Mouse (Mus musculus): ENCODE measurements at regions not wholly inside any gene's neighbourhood (a gene's known extent, or its start where the extent isn't known, plus 50 kb on each side); places are given as distances from the start of the nearest gene placed in this dataset.
A peak's percentile ranks its signal among the peaks of the same experiment; 100 is the strongest.

DNA sequence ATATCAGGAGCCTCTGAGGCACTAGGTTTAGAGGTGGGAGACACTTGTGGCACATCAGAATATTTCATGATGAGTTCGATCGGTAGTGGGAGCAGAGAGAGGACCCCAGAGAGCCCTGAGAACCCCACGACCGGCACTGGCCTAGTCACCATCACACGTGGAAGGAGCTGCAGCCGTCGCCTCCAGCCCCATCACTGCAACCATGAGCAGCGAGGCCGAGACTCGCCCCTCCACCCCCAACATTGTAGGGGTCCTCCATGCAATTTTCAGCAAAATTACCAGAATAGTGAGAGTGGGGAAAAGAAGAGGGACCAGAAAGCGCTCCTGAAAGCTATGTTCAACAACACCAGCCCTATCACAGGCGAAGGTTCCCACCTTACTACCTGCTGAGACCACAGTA lies 297.0 kb downstream of the Edem1 start:
- H3K4me1 ChIP-seq: no peaks in the 10 kb centered on the region
- H3K4me2 ChIP-seq (replicated peaks): no peak overlapping the region
- H3K9ac ChIP-seq (replicated peaks): no peak overlapping the region
- no peaks in the 10 kb centered on the region for H3K9me3 ChIP-seq
- no peak overlapping the region for H3K4me3 ChIP-seq
- WGBS: 97% methylated on average over 12 of the region's 12 CpGs
- H3K36me3 ChIP-seq: no peaks in the 10 kb centered on the region
- no peak overlapping the region for H3K27ac ChIP-seq (replicated peaks)
- H3K27me3 ChIP-seq: no peaks in the 10 kb centered on the region
- no peak for ATAC-seq (replicated peaks)

DNA sequence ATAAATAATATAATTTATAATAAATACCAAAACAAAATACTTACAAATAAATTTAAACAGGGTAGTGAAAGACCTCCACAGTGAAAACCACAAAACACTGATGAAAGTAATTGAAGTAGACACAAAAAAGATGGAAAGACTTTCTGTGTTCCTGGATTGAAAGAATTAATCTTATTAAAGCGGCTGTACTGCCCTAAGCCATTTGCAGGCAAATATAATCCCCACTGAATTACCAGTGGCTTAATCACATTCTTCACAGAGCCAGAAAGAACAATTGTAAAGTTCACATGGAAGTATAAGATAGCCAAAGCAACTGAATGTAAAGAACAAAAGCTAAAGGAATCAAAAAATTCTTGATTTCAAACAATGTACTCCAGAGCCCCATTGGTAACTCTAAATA lies 298.8 kb downstream of the Edem1 start:
- H3K4me3 ChIP-seq: no peak overlapping the region
- H3K27ac ChIP-seq (replicated peaks): no peak overlapping the region
- H3K36me3 ChIP-seq: no peaks in the 10 kb centered on the region
- no peak for ATAC-seq (replicated peaks)
- H3K4me2 ChIP-seq (replicated peaks): no peak overlapping the region
- 67% methylated on average over 1 of the region's 1 CpGs for WGBS
- no peaks in the 10 kb centered on the region for H3K4me1 ChIP-seq
- no peak overlapping the region for H3K9ac ChIP-seq (replicated peaks)
- H3K9me3 ChIP-seq: no peaks in the 10 kb centered on the region
- no peaks in the 10 kb centered on the region for H3K27me3 ChIP-seq

DNA sequence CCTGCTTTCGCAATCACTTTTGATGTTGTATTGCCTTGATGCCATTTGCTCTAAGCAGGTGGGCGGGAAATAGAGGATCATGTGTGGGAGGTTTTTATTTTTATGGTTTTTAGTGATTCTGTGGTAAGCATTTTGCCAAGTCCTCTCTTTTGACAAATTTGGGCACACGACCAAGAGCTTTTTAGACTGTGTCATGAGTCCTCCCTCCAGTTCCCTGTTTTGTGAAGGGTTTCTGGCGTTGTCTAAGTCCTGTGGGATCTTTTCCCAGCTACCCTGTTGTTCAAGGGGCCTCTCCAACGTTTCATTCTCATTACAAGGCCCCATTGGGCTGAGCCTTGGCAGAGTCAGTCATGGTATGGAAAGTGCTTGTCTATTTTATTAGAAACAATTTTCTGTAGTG lies 317.7 kb downstream of the Edem1 start:
- ATAC-seq (replicated peaks): 0 out of 2 replicates have a peak, but pooled peaks have one; percentile 38
- Histone ChIP-seq H3K27ac (replicated peaks) (no peak overlapping the region), H3K27me3 (no peaks in the 10 kb centered on the region), H3K4me2 (replicated peaks) (no peak overlapping the region), H3K4me1 (peaks cover 4% of the 10 kb centered on the region; the same call in 1 of the 2 replicates), H3K9ac (replicated peaks) (no peak overlapping the region), H3K9me3 (no peaks in the 10 kb centered on the region), H3K36me3 (no peaks in the 10 kb centered on the region), H3K4me3 (no peak overlapping the region)
- 50% methylated on average over 5 of the region's 5 CpGs for WGBS

DNA sequence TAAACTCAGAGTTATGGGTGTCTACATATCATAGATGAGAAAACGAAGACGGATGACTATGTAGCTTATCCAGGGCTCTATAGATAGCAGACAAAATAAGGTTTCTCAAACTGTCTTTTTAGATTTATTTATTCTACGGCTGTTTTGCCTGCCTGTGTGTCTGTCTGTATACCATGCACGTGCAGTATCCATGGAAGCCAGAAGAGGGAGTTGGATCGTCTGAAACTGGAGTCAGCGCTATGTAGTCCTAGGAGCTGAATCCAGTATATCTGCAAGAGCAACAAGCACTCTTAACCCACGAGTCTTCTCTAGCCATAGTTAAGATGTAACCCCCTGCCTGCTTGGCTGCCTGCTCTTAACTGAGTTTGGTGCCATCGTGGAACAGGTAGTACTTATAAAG lies 320.6 kb downstream of the Edem1 start:
- 80% methylated on average over 8 of the region's 8 CpGs for WGBS

DNA sequence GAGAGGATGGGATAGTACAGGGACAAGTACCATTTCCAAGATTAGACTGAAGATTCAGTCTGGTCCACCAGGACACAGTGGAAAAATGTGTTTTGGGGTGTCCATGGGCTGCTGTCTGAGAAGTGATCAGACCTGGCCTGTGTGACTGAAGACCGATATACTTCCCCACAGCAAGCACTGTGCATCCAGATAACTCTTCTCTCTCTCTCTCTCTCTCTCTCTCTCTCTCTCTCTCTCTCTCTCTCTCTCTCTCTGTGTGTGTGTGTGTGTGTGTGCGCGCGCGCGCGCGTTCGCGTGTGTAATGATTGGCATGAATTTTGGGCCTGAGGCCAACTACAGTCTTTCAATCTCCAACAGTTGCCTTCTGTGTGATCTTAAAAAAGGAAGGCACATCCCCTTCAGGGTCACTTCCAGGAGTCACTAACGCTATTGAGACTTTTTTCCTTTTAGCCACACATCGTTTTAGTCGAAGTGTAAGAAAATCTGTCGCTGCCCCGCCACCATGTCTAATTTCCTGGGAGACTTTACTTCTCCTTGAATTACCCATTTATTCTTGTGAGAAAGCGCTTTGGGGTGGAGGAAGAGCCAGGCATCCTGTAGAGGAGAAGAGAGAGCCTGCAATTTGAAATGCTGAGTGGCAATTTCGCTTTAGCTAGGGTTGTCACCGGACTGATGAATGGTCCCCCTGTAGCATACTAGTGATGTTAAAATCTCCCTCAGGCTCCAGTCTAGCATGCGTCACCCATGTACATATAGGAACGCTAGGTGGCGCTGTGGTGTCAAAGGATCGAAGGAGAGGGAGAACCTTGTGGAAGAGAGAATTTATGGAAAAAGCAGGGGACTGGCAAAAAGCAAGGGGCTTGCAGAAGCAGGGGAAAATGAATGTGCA lies 321.8 kb downstream of the Edem1 start:
- Histone ChIP-seq H3K27me3 (no peaks in the 10 kb centered on the region), H3K9me3 (no peaks in the 10 kb centered on the region), H3K9ac (replicated peaks) (no peak overlapping the region), H3K4me3 (peak overlapping the region; percentile 25), H3K4me1 (peaks cover 8% of the 10 kb centered on the region; the same call in 1 of the 2 replicates), H3K36me3 (no peaks in the 10 kb centered on the region), H3K27ac (replicated peaks) (0 out of 2 replicates have a peak overlapping the region, but pooled peaks have one; percentile 50), H3K4me2 (replicated peaks) (peak overlapping the region; percentile 33)
- 47% methylated on average over 22 of the region's 22 CpGs for WGBS
- peak; percentile 95 for ATAC-seq (replicated peaks)

More for the DNA sequence above, 320.6 kb downstream of the Edem1 start:
- ATAC-seq (replicated peaks): no peak
- Histone ChIP-seq H3K27me3 (no peaks in the 10 kb centered on the region), H3K9ac (replicated peaks) (no peak overlapping the region), H3K4me1 (peaks cover 8% of the 10 kb centered on the region; the same call in 1 of the 2 replicates), H3K9me3 (no peaks in the 10 kb centered on the region), H3K27ac (replicated peaks) (no peak overlapping the region), H3K36me3 (no peaks in the 10 kb centered on the region), H3K4me3 (no peak overlapping the region), H3K4me2 (replicated peaks) (no peak overlapping the region)

DNA sequence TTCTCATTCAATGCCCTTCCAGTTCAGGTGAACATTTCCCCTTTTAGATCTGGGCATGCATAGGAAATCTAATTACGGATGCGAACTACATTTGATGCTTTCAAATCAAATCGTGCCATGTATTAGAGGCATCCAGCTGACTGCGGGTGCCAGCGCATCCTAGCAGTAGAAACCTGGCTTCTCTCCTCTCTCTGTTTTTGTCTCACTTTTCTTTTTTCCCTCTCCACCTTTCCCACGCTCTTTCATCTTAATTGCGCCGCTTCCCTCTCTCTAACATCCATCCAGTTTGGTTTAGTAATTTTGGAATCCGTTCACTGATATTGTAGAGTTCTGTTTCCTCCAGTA lies 322.4 kb downstream of the Edem1 start:
- H3K27me3 ChIP-seq: no peaks in the 10 kb centered on the region
- no peaks in the 10 kb centered on the region for H3K36me3 ChIP-seq
- no peaks in the 10 kb centered on the region for H3K9me3 ChIP-seq
- H3K4me2 ChIP-seq (replicated peaks): no peak overlapping the region
- WGBS: 59% methylated on average over 9 of the region's 9 CpGs
- no peak overlapping the region; the same call in 1 of the 2 replicates for H3K27ac ChIP-seq (replicated peaks)
- no peak overlapping the region for H3K9ac ChIP-seq (replicated peaks)
- H3K4me1 ChIP-seq: peaks cover 8% of the 10 kb centered on the region; the same call in 1 of the 2 replicates
- peak; percentile 55 for ATAC-seq (replicated peaks)
- H3K4me3 ChIP-seq: no peak overlapping the region

DNA sequence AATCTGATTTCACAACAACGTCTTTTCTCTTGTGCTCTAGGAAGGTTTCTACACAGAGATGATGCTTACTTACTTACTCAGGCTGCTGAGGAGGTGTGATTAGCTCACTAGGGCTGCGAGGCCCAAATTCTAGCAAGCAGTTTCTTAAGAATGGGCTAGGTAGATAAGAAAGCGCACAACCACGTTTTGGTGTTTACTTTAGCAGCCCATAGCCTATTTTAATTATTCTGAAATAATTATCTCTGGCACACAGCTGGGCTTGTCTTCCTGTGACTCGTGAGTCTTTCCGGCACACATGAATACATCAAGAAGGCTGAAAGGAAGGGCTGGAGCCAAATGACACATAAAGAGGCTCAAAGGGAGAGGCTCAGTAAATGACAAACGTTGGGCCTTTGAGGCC lies 325.2 kb downstream of the Edem1 start:
- Histone ChIP-seq H3K9me3 (no peaks in the 10 kb centered on the region), H3K27me3 (no peaks in the 10 kb centered on the region), H3K4me2 (replicated peaks) (no peak overlapping the region), H3K9ac (replicated peaks) (no peak overlapping the region), H3K36me3 (no peaks in the 10 kb centered on the region), H3K4me3 (no peak overlapping the region), H3K4me1 (peaks cover 8% of the 10 kb centered on the region; the same call in 1 of the 2 replicates), H3K27ac (replicated peaks) (no peak overlapping the region)
- no peak for ATAC-seq (replicated peaks)
- 28% methylated on average over 7 of the region's 7 CpGs for WGBS

DNA sequence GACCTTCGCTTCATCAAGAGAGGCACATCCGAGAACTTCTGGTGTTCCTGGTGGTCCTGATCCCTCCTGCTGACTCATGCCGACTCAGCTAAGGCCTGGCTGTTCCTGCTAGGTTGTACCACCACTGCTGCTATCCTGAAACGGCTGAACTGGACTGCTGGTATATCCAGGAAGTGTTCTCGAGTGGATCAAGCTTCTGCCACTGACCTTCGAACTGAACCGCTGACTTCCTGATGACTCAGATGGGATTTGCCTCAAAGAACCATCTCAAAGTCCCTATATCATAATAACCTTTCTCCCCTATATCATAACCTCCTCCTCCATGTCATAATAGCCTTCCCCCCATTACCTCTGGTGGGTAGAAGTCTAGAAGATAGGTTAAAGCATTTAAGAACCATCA lies 331.1 kb downstream of the Edem1 start:
- no peak for ATAC-seq (replicated peaks)
- WGBS: 89% methylated on average over 7 of the region's 7 CpGs
- no peak overlapping the region for H3K9ac ChIP-seq (replicated peaks)
- no peak overlapping the region for H3K4me3 ChIP-seq
- H3K4me1 ChIP-seq: no peaks in the 10 kb centered on the region
- H3K4me2 ChIP-seq (replicated peaks): no peak overlapping the region
- no peaks in the 10 kb centered on the region for H3K27me3 ChIP-seq
- H3K9me3 ChIP-seq: no peaks in the 10 kb centered on the region
- H3K36me3 ChIP-seq: no peaks in the 10 kb centered on the region
- no peak overlapping the region for H3K27ac ChIP-seq (replicated peaks)

DNA sequence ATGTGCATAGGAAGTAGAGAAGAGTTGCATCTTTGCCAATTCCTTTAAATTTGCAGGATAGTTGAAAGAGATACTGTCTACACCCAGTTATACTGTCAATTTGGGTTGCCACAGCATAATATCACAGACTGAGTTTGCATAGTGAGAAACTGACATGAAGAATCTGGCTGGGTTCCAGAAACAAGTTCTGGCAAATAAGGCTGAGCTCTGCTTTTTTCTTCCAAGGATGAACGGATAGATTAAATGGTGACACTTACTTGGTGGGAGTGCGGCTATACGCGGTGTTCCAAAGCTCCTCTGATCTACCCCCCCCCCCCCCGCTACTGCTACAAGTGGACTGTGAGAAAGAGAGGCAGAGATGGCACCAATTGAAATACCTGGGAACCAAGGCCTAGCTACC lies 339.0 kb downstream of the Edem1 start:
- no peak overlapping the region for H3K27ac ChIP-seq (replicated peaks)
- no peaks in the 10 kb centered on the region for H3K9me3 ChIP-seq
- no peak overlapping the region for H3K9ac ChIP-seq (replicated peaks)
- H3K4me2 ChIP-seq (replicated peaks): no peak overlapping the region
- no peak overlapping the region for H3K4me3 ChIP-seq
- H3K27me3 ChIP-seq: no peaks in the 10 kb centered on the region
- peak; percentile 86 for ATAC-seq (replicated peaks)
- WGBS: 51% methylated on average over 5 of the region's 5 CpGs
- no peaks in the 10 kb centered on the region for H3K36me3 ChIP-seq
- peaks cover 5% of the 10 kb centered on the region; the same call in 1 of the 2 replicates for H3K4me1 ChIP-seq

DNA sequence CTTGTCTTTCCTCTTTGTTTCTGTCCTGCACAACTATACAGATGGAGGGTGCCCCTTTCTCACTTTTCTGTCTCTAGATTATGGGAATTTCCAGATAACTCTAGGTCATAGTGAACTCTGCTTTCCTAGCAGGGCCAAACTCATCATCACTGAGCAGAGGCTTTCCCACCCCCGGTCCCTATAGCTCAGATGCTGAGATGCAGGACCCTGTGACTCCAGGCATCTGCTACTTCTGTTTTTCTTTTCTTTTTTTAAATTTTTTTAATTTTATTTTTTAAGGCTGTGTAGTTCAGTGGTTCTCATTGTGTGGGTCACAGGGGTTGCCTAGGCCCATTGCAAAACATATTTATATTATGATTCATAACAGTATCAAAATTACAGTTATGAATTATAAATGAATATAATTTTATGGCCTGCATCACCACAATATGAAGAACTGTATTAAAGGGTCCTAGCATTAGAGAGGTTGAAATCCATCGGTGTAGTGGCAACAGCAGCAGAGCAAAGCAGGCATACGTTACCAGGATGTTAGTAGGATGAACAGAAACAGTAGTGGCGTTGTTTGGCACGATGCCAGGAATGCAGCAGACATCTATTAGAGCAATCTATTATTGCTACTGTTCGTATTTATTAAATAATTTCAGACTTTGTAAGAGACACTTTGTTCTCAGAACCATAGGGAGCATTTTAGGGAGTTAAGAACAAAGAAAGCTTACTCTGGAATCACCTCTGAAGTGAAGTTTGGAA lies 343.8 kb downstream of the Edem1 start:
- Histone ChIP-seq H3K4me1 (peaks cover 5% of the 10 kb centered on the region; the same call in 1 of the 2 replicates), H3K9me3 (no peaks in the 10 kb centered on the region), H3K9ac (replicated peaks) (no peak overlapping the region), H3K27ac (replicated peaks) (no peak overlapping the region), H3K4me3 (no peak overlapping the region), H3K27me3 (no peaks in the 10 kb centered on the region), H3K36me3 (no peaks in the 10 kb centered on the region), H3K4me2 (replicated peaks) (no peak overlapping the region)
- ATAC-seq (replicated peaks): peak; percentile 64; the same call in 1 of the 2 replicates
- WGBS: 35% methylated on average over 6 of the region's 6 CpGs

DNA sequence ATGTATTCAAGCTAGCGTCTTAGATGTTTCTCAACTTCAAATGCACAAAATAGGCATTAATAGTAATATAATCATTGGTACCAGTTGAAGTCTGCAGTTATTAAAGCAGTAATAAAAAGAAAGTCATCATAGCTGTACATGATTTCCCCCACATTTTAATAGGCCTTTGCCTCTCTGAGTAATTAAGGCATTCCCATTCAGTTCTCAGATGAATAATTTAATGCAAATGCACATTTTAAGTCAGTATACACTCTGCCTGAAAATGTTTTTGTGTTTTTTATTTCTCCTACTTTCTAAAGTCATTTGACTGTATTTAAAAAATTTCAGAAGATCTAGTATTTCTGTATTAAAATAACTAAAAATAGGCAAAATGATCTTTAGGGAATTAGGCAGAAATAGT lies 344.6 kb downstream of the Edem1 start:
- WGBS: 56% methylated on average over 1 of the region's 1 CpGs
- Histone ChIP-seq H3K36me3 (no peaks in the 10 kb centered on the region), H3K27me3 (no peaks in the 10 kb centered on the region), H3K4me3 (no peak overlapping the region), H3K9ac (replicated peaks) (no peak overlapping the region), H3K9me3 (no peaks in the 10 kb centered on the region), H3K4me2 (replicated peaks) (no peak overlapping the region), H3K27ac (replicated peaks) (no peak overlapping the region), H3K4me1 (peaks cover 5% of the 10 kb centered on the region; the same call in 1 of the 2 replicates)
- no peak for ATAC-seq (replicated peaks)

DNA sequence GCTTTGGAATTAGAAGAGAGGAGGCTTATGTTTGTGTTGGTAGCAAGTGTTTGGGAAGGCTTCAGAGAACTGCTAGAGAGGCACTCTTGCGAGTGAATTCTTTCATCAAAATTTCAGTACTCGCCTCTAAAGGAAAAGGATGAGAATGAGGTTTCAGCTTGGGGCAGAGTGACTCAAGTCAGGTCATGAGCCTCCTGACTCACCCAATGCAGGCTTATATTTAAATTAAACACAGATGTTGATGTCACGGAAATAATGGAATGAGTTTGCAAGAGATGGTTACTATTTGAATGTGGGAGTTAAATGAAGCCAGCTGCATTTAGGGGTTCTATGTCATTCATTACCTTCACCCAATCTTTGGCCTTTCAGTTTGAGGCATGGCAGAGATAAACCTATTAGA lies 348.4 kb downstream of the Edem1 start:
- no peak for ATAC-seq (replicated peaks)
- 84% methylated on average over 3 of the region's 3 CpGs for WGBS
- peaks cover 3% of the 10 kb centered on the region; the same call in 1 of the 2 replicates for H3K4me1 ChIP-seq

More for the DNA sequence above, 348.4 kb downstream of the Edem1 start:
- H3K36me3 ChIP-seq: no peaks in the 10 kb centered on the region
- H3K27ac ChIP-seq (replicated peaks): no peak overlapping the region
- no peaks in the 10 kb centered on the region for H3K9me3 ChIP-seq
- no peak overlapping the region for H3K4me3 ChIP-seq
- H3K27me3 ChIP-seq: no peaks in the 10 kb centered on the region
- H3K4me2 ChIP-seq (replicated peaks): no peak overlapping the region
- H3K9ac ChIP-seq (replicated peaks): no peak overlapping the region

All from forebrain, embryonic 15.5 days (tissue).